Mouse (Mus musculus) forebrain, embryonic 15.5 days (tissue): ENCODE data around the gene Pla2g2c. TPM values are rescaled to one million over a fixed set of nuclear protein-coding genes. Genes with fewer than 3 reads are reported as not detected.

ENCODE experiments used
- ATAC-seq: fragments of 200-750 bp; cut with Nextera tagmentation; replicated peaks from 2 replicates; pipeline ENCODE4 v1.8.0; 2017; ENCODE audit warnings: mild to moderate bottlenecking, moderate TSS enrichment, moderate library complexity
- H3K27ac ChIP-seq: fragments of 300-500 bp; sonication (generic); replicated peaks from 2 replicates; pipeline ENCODE4 v1.5.1; 2015; ENCODE audit warnings: mild to moderate bottlenecking, inconsistent platforms
- H3K27me3 ChIP-seq: fragments of 300-500 bp; sonication (generic); 2 replicates; pipeline ENCODE4 v1.6.1; 2015; ENCODE audit warnings: inconsistent platforms
- H3K36me3 ChIP-seq: fragments of 300-500 bp; sonication (generic); 2 replicates; pipeline ENCODE4 v1.6.1; 2015; ENCODE audit warnings: mild to moderate bottlenecking, inconsistent platforms
- H3K4me1 ChIP-seq: fragments of 300-500 bp; sonication (generic); 2 replicates; pipeline ENCODE4 v1.6.1; 2015; ENCODE audit warnings: inconsistent platforms
- H3K4me2 ChIP-seq: fragments of 300-500 bp; sonication (generic); replicated peaks from 2 replicates; pipeline ENCODE4 v1.6.1; 2015; ENCODE audit warnings: mild to moderate bottlenecking, inconsistent platforms
- H3K4me3 ChIP-seq: fragments of 300-500 bp; sonication (generic); 2 replicates; pipeline ENCODE4 v1.5.1; 2015; ENCODE audit warnings: mild to moderate bottlenecking, inconsistent platforms
- H3K9ac ChIP-seq: fragments of 300-500 bp; sonication (generic); replicated peaks from 2 replicates; pipeline ENCODE4 v1.6.1; 2015; ENCODE audit warnings: mild to moderate bottlenecking, inconsistent platforms
- H3K9me3 ChIP-seq: fragments of 300-500 bp; sonication (generic); 2 replicates; pipeline ENCODE4 v1.6.1; 2016; ENCODE audit warnings: inconsistent platforms
- WGBS: fragments of 180-500 bp; shearing (Covaris S2); methylation state at CpG from one replicate; pipeline ENCODE4 v1.1.7; 2015; ENCODE audit warnings: mixed read lengths; 5-methylcytosine and 5-hydroxymethylcytosine counted together
- polyA plus RNA-seq: library from polyadenylated mRNA; unstranded; fragments of >200 nt; fragmentation: Nextera tagmentation; extraction: Ambion mirVana; gene quantifications from 2 replicates; pipeline ENCODE4 v1.2.1, GENCODE M21; 2015

Pla2g2c gene
- polyA plus RNA-seq, 1 experiment from 2014 or later, result 0.34 TPM

GRCm38 (mm10) chr4:138710633-138711032 is 14.0 kb upstream of the Pla2g2c start:
- H3K27me3 ChIP-seq, result no peaks in the 10 kb centered on the region
- H3K4me3 ChIP-seq, result no peak overlapping the region
- H3K4me2 ChIP-seq, result peak overlapping the region; percentile 25
- no peak overlapping the region for H3K9ac ChIP-seq
- ATAC-seq, result peak; percentile 63; the same call in 1 of the 2 replicates
- peak overlapping the region; percentile 80 for H3K27ac ChIP-seq
- no peaks in the 10 kb centered on the region for H3K36me3 ChIP-seq
- 48% methylated on average over 11 of the region's 11 CpGs for WGBS
- no peaks in the 10 kb centered on the region for H3K9me3 ChIP-seq
- peaks cover 21% of the 10 kb centered on the region for H3K4me1 ChIP-seq

- H3K4me1 ChIP-seq, result peaks cover 21% of the 10 kb centered on the region
- no peak overlapping the region for H3K9ac ChIP-seq
- no peak overlapping the region; the same call in 1 of the 2 replicates for H3K4me2 ChIP-seq
- peak overlapping the region; percentile 80 for H3K27ac ChIP-seq
- no peaks in the 10 kb centered on the region for H3K36me3 ChIP-seq
- H3K4me3 ChIP-seq, result no peak overlapping the region
- 62% methylated on average over 17 of the region's 17 CpGs for WGBS
- ATAC-seq, result no peak
- H3K9me3 ChIP-seq, result no peaks in the 10 kb centered on the region
- H3K27me3 ChIP-seq, result no peaks in the 10 kb centered on the region
These were observed 13.4 kb upstream of the Pla2g2c start for GRCm38 (mm10) chr4:138711051-138711820.

GRCm38 (mm10) chr4:138712096-138712495 is 12.5 kb upstream of the Pla2g2c start:
- H3K9ac ChIP-seq, result no peak overlapping the region
- ATAC-seq, result no peak
- no peaks in the 10 kb centered on the region for H3K9me3 ChIP-seq
- no peak overlapping the region for H3K4me2 ChIP-seq
- 92% methylated on average over 11 of the region's 11 CpGs for WGBS
- H3K36me3 ChIP-seq, result no peaks in the 10 kb centered on the region
- H3K27ac ChIP-seq, result no peak overlapping the region
- no peak overlapping the region for H3K4me3 ChIP-seq
- peaks cover 21% of the 10 kb centered on the region for H3K4me1 ChIP-seq
- H3K27me3 ChIP-seq, result no peaks in the 10 kb centered on the region

- no peaks in the 10 kb centered on the region for H3K27me3 ChIP-seq
- H3K4me2 ChIP-seq, result no peak overlapping the region
- no peak overlapping the region for H3K4me3 ChIP-seq
- peaks cover 21% of the 10 kb centered on the region for H3K4me1 ChIP-seq
- H3K9me3 ChIP-seq, result no peaks in the 10 kb centered on the region
- ATAC-seq, result no peak
- 75% methylated on average over 8 of the region's 8 CpGs for WGBS
- no peak overlapping the region for H3K27ac ChIP-seq
- no peak overlapping the region for H3K9ac ChIP-seq
- no peaks in the 10 kb centered on the region for H3K36me3 ChIP-seq
These were observed 12.0 kb upstream of the Pla2g2c start for GRCm38 (mm10) chr4:138712621-138713020.

- no peak overlapping the region for H3K4me3 ChIP-seq
- WGBS, result 90% methylated on average over 1 of the region's 1 CpGs
These were observed 10.4 kb upstream of the Pla2g2c start for GRCm38 (mm10) chr4:138714186-138714585.

GRCm38 (mm10) chr4:138716697-138717096 is 7.9 kb upstream of the Pla2g2c start:
- H3K9ac ChIP-seq, result no peak overlapping the region
- no peak for ATAC-seq
- H3K36me3 ChIP-seq, result no peaks in the 10 kb centered on the region
- H3K4me1 ChIP-seq, result no peaks in the 10 kb centered on the region
- no peak overlapping the region for H3K4me2 ChIP-seq
- 89% methylated on average over 9 of the region's 9 CpGs for WGBS
- no peaks in the 10 kb centered on the region for H3K27me3 ChIP-seq
- H3K27ac ChIP-seq, result no peak overlapping the region
- no peak overlapping the region for H3K4me3 ChIP-seq
- H3K9me3 ChIP-seq, result no peaks in the 10 kb centered on the region

More at GRCm38 (mm10) chr4:138714186-138714585, 10.4 kb upstream of the Pla2g2c start:
- H3K4me1 ChIP-seq, result peaks cover 19% of the 10 kb centered on the region
- H3K27me3 ChIP-seq, result no peaks in the 10 kb centered on the region
- no peak overlapping the region for H3K4me2 ChIP-seq
- H3K36me3 ChIP-seq, result no peaks in the 10 kb centered on the region
- H3K9ac ChIP-seq, result no peak overlapping the region
- no peak for ATAC-seq
- no peaks in the 10 kb centered on the region for H3K9me3 ChIP-seq
- no peak overlapping the region for H3K27ac ChIP-seq

- Histone ChIP-seq H3K27ac (no peak overlapping the region), H3K9ac (no peak overlapping the region), H3K4me1 (peaks cover under 1% of the 10 kb centered on the region; the same call in 1 of the 2 replicates), H3K27me3 (no peaks in the 10 kb centered on the region), H3K4me3 (no peak overlapping the region), H3K36me3 (no peaks in the 10 kb centered on the region), H3K4me2 (no peak overlapping the region), H3K9me3 (no peaks in the 10 kb centered on the region)
- ATAC-seq, result no peak
- WGBS, result 85% methylated on average over 5 of the region's 5 CpGs
These were observed 5.9 kb upstream of the Pla2g2c start for GRCm38 (mm10) chr4:138718586-138719263.

- peaks cover 6% of the 10 kb centered on the region for H3K4me1 ChIP-seq
- no peaks in the 10 kb centered on the region for H3K9me3 ChIP-seq
- 81% methylated on average over 5 of the region's 5 CpGs for WGBS
- no peak overlapping the region for H3K4me3 ChIP-seq
- no peaks in the 10 kb centered on the region for H3K36me3 ChIP-seq
- no peak overlapping the region for H3K27ac ChIP-seq
- no peak overlapping the region for H3K9ac ChIP-seq
- H3K27me3 ChIP-seq, result no peaks in the 10 kb centered on the region
- ATAC-seq, result no peak
- H3K4me2 ChIP-seq, result no peak overlapping the region
These were observed 5.4 kb upstream of the Pla2g2c start for GRCm38 (mm10) chr4:138719264-138719596.

- H3K27me3 ChIP-seq, result no peaks in the 10 kb centered on the region
- H3K4me2 ChIP-seq, result no peak overlapping the region; the same call in 1 of the 2 replicates
- H3K9ac ChIP-seq, result no peak overlapping the region
- no peak for ATAC-seq
- peaks cover 19% of the 10 kb centered on the region for H3K4me1 ChIP-seq
- H3K36me3 ChIP-seq, result no peaks in the 10 kb centered on the region
- WGBS, result 68% methylated on average over 15 of the region's 15 CpGs
- H3K4me3 ChIP-seq, result no peak overlapping the region
- H3K27ac ChIP-seq, result no peak overlapping the region
- H3K9me3 ChIP-seq, result no peaks in the 10 kb centered on the region
These were observed 905 bp upstream of the Pla2g2c start for GRCm38 (mm10) chr4:138723493-138724281.

GRCm38 (mm10) chr4:138725127-138725461 is 502 bp downstream of the Pla2g2c start:
- WGBS, result 2% methylated on average over 13 of the region's 13 CpGs
- Histone ChIP-seq H3K9me3 (no peaks in the 10 kb centered on the region), H3K36me3 (no peaks in the 10 kb centered on the region), H3K27me3 (no peaks in the 10 kb centered on the region), H3K4me2 (peak overlapping the region; percentile 47), H3K4me3 (peak overlapping the region; percentile 25), H3K27ac (no peak overlapping the region), H3K9ac (peak overlapping the region; percentile 31; the same call in 1 of the 2 replicates), H3K4me1 (peaks cover 30% of the 10 kb centered on the region)
- ATAC-seq, result peak; percentile 71

- no peak for ATAC-seq
- no peak overlapping the region for H3K4me2 ChIP-seq
- H3K4me3 ChIP-seq, result no peak overlapping the region
- H3K27ac ChIP-seq, result no peak overlapping the region
- WGBS, result 88% methylated on average over 5 of the region's 5 CpGs
- H3K36me3 ChIP-seq, result no peaks in the 10 kb centered on the region
- H3K27me3 ChIP-seq, result no peaks in the 10 kb centered on the region
- peaks cover 30% of the 10 kb centered on the region for H3K4me1 ChIP-seq
- H3K9ac ChIP-seq, result no peak overlapping the region
- H3K9me3 ChIP-seq, result no peaks in the 10 kb centered on the region
These were observed 1.2 kb downstream of the Pla2g2c start for GRCm38 (mm10) chr4:138725751-138726150.
